ENCODE assay signal across 13 mouse cellular contexts in genomic region chr3:143584692-143585603, GRCm38 (mm10).
A peak's percentile ranks its signal among the peaks of the same experiment; 100 is the strongest.
DNase-seq lines count a peak whose midpoint lies in the region; ATAC-seq and TF ChIP-seq lines count a peak whose summit lies in the region.
"Had no signal": no experiment of that assay in that cellular context is flagged by ENCODE, and none has a peak within 500 bp of the region (broad histone marks: within the 10 kb centered on the region; RNA-seq: fewer than 3 reads in every experiment).

No protein-coding gene starts in this region.

- dilution Hi-C loops in CH12.LX (cut with MboI; ENCODE audit: extremely low pct_ligation_motif_present, extremely low pct_unique_long_range_greater_than_20kb, low sequenced_read_pairs) = no loop called here

- H3K27ac ChIP-seq in intestine, embryonic 14.5 days (ENCODE audit: low read depth) = peak overlapping the region; percentile 33; the same call in 1 of the 2 replicates
- no peak overlapping the region for H3K27ac ChIP-seq in intestine, embryonic 15.5 days
- no peak overlapping the region for H3K27ac ChIP-seq in CH12.LX (ENCODE audit: insufficient read depth, low read depth)
- H3K27ac ChIP-seq in heart, embryonic 12.5 days (ENCODE audit: poor library complexity, severe bottlenecking) = 0 out of 2 replicates have a peak overlapping the region, but pooled peaks have one; percentile 41
- H3K27ac ChIP-seq in liver, embryonic 13.5 days = no peak overlapping the region
- H3K27ac ChIP-seq: embryonic facial prominence, embryonic 15.5 days; layer of hippocampus, adult 2 months had no signal

- no peaks in the 10 kb centered on the region for H3K79me2 ChIP-seq in CH12.LX (replicated peaks; ENCODE audit: control insufficient read depth, extremely low read depth, insufficient read depth, poor library complexity, severe bottlenecking)

- no peaks in the 10 kb centered on the region for H3K36me3 ChIP-seq in intestine, embryonic 14.5 days (ENCODE audit: control insufficient read depth, insufficient read depth, low read length)
- no peaks in the 10 kb centered on the region for H3K36me3 ChIP-seq in intestine, embryonic 15.5 days
- no peaks in the 10 kb centered on the region for H3K36me3 ChIP-seq in CH12.LX (replicated peaks in 1 of 2; ENCODE audit: control insufficient read depth in 1 of 2, insufficient read depth in 1 of 2, low read length in 1 of 2)
- H3K36me3 ChIP-seq in heart, embryonic 12.5 days = no peaks in the 10 kb centered on the region
- no peaks in the 10 kb centered on the region for H3K36me3 ChIP-seq in liver, embryonic 13.5 days
- H3K36me3 ChIP-seq: embryonic facial prominence, embryonic 15.5 days had no signal

- no peak for ATAC-seq in intestine, embryonic 14.5 days (replicated peaks; ENCODE audit: low FRiP score, low TSS enrichment, low read depth)
- ATAC-seq in intestine, embryonic 15.5 days = no peak
- peak; percentile 84 for ATAC-seq in heart, embryonic 12.5 days (ENCODE audit: insufficient number of reproducible peaks, low FRiP score)
- peak; percentile 53; the same call in 1 of the 2 replicates for ATAC-seq in liver, embryonic 13.5 days (ENCODE audit: low read depth)
- ATAC-seq: forebrain, postnatal 0 days had no signal

- H3K9me3 ChIP-seq in intestine, embryonic 14.5 days (ENCODE audit: control insufficient read depth, low read length) = no peaks in the 10 kb centered on the region
- H3K9me3 ChIP-seq in intestine, embryonic 15.5 days = no peaks in the 10 kb centered on the region
- H3K9me3 ChIP-seq in CH12.LX (replicated peaks; ENCODE audit: low read length) = no peaks in the 10 kb centered on the region
- no peaks in the 10 kb centered on the region for H3K9me3 ChIP-seq in heart, embryonic 12.5 days (replicated peaks)
- no peaks in the 10 kb centered on the region for H3K9me3 ChIP-seq in liver, embryonic 13.5 days (replicated peaks)
- H3K9me3 ChIP-seq: embryonic facial prominence, embryonic 15.5 days had no signal

- 0 out of 2 replicates have a peak, but pooled peaks cover 7% of the 10 kb centered on the region for H3K4me1 ChIP-seq in intestine, embryonic 14.5 days (replicated peaks; ENCODE audit: control insufficient read depth, insufficient read depth, low read length)
- peaks cover 2% of the 10 kb centered on the region; the same call in 1 of the 2 replicates for H3K4me1 ChIP-seq in intestine, embryonic 15.5 days (replicated peaks)
- peaks cover 7 to 12% of the 10 kb centered on the region in 2 experiments for H3K4me1 ChIP-seq in CH12.LX (ENCODE audit: control insufficient read depth in 1 of 2, insufficient read depth in 2 of 2)
- no peaks in the 10 kb centered on the region for H3K4me1 ChIP-seq in heart, embryonic 12.5 days (replicated peaks)
- no peaks in the 10 kb centered on the region for H3K4me1 ChIP-seq in liver, embryonic 13.5 days (replicated peaks)

- TF ChIP-seq POLR2A in CH12.LX (IDR thresholded peaks at IDR 0.05; ENCODE audit: low read depth, low read length) = no peak

- no peak for DNase-seq in intestine, embryonic 14.5 days (ENCODE audit: low spot score)
- DNase-seq in CH12.LX (ENCODE audit: extremely low read depth) = peak; percentile 34
- no peak for DNase-seq in liver, embryonic 13.5 days
- DNase-seq in urinary bladder, postnatal 36 days (ENCODE audit: low spot score in 2 of 2) = no peak
- no peak for DNase-seq in left cerebral cortex, postnatal 4 days
- DNase-seq in urinary bladder, postnatal 10 days (ENCODE audit: low spot score) = no peak
- DNase-seq: cerebellum, adult 9-11 months; forebrain, postnatal 0 days; kidney, adult 9 months had no signal

- in situ Hi-C loops in CH12.LX (cut with MboI; ENCODE audit: low pct_ligation_motif_present, low pct_unique_long_range_greater_than_20kb, low sequenced_read_pairs) = loop anchor here (25.0 kb wide), 1 partner anchor 652 kb away; no protein-coding TSS in a partner anchor

- peak; percentile 87 for TF ChIP-seq EP300 in CH12.LX (IDR thresholded peaks at IDR 0.05; ENCODE audit: low read length)

- no peak overlapping the region for H3K4me3 ChIP-seq in intestine, embryonic 14.5 days (ENCODE audit: low read depth, low read length)
- no peak overlapping the region for H3K4me3 ChIP-seq in intestine, embryonic 15.5 days (replicated peaks)
- no peak overlapping the region for H3K4me3 ChIP-seq in CH12.LX (replicated peaks in 1 of 3; ENCODE audit: low read depth in 2 of 3, low read length in 2 of 3, poor library complexity in 1 of 3)
- H3K4me3 ChIP-seq in heart, embryonic 12.5 days = no peak overlapping the region
- no peak overlapping the region for H3K4me3 ChIP-seq in liver, embryonic 13.5 days (replicated peaks)
- H3K4me3 ChIP-seq: embryonic facial prominence, embryonic 15.5 days; layer of hippocampus, adult 2 months had no signal

- H3K4me2 ChIP-seq in intestine, embryonic 14.5 days (ENCODE audit: low read length) = no peak overlapping the region
- H3K4me2 ChIP-seq in intestine, embryonic 15.5 days (replicated peaks) = no peak overlapping the region
- H3K4me2 ChIP-seq in CH12.LX (ENCODE audit: insufficient read depth, low read depth, poor library complexity, severe bottlenecking) = peak overlapping the region; percentile 33; the same call in 1 of the 2 replicates
- H3K4me2 ChIP-seq in heart, embryonic 12.5 days = no peak overlapping the region
- no peak overlapping the region for H3K4me2 ChIP-seq in liver, embryonic 13.5 days
- H3K4me2 ChIP-seq: embryonic facial prominence, embryonic 15.5 days had no signal

- WGBS in intestine, embryonic 14.5 days = 67% methylated on average over 6 of the region's 6 CpGs
- WGBS in intestine, embryonic 15.5 days = 76% methylated on average over 6 of the region's 6 CpGs
- 35% methylated on average over 6 of the region's 6 CpGs for WGBS in heart, embryonic 12.5 days
- 20% methylated on average over 6 of the region's 6 CpGs for WGBS in liver, embryonic 13.5 days (ENCODE audit: insufficient replicate concordance)

- H3K27me3 ChIP-seq in intestine, embryonic 14.5 days (replicated peaks; ENCODE audit: control insufficient read depth, insufficient read depth, low read length) = no peaks in the 10 kb centered on the region
- no peaks in the 10 kb centered on the region for H3K27me3 ChIP-seq in intestine, embryonic 15.5 days (replicated peaks)
- no peaks in the 10 kb centered on the region for H3K27me3 ChIP-seq in CH12.LX (replicated peaks)
- H3K27me3 ChIP-seq in heart, embryonic 12.5 days (replicated peaks) = no peaks in the 10 kb centered on the region
- no peaks in the 10 kb centered on the region for H3K27me3 ChIP-seq in liver, embryonic 13.5 days
- H3K27me3 ChIP-seq: embryonic facial prominence, embryonic 15.5 days had no signal

- no peak for TF ChIP-seq CTCF in CH12.LX (conservative IDR thresholded peaks at IDR 0.05 in 1 of 2, IDR thresholded peaks at IDR 0.05 in 1 of 2; ENCODE audit: low read depth in 2 of 2, low read length in 2 of 2)

- TF ChIP-seq RAD21 in CH12.LX (IDR thresholded peaks at IDR 0.05; ENCODE audit: low read depth, low read length) = no peak

- H3K9ac ChIP-seq in intestine, embryonic 14.5 days (ENCODE audit: low read length) = no peak overlapping the region
- H3K9ac ChIP-seq in intestine, embryonic 15.5 days = no peak overlapping the region
- H3K9ac ChIP-seq in CH12.LX (ENCODE audit: insufficient read depth, low read depth) = no peak overlapping the region
- no peak overlapping the region for H3K9ac ChIP-seq in heart, embryonic 12.5 days
- H3K9ac ChIP-seq in liver, embryonic 13.5 days = no peak overlapping the region
- H3K9ac ChIP-seq: embryonic facial prominence, embryonic 15.5 days; forebrain, postnatal 0 days had no signal

- intact Hi-C loops in left cerebral cortex, postnatal 4 days (cut with DNase I) = no loop called here

TF ChIP-seq in CH12.LX, 34 proteins besides CTCF, POLR2A, EP300 and RAD21 (continues in another document):
- TF ChIP-seq ELF1 (IDR thresholded peaks at IDR 0.05; ENCODE audit: low read depth, low read length) = no peak
- TF ChIP-seq UBTF (IDR thresholded peaks at IDR 0.05; ENCODE audit: low read depth, low read length) = no peak
- no peak for TF ChIP-seq CHD1 (IDR thresholded peaks at IDR 0.05; ENCODE audit: low read depth, low read length)
- TF ChIP-seq RCOR1 (conservative IDR thresholded peaks at IDR 0.05; ENCODE audit: low read depth, low read length) = no peak
- TF ChIP-seq SIN3A (IDR thresholded peaks at IDR 0.05; ENCODE audit: low read length) = no peak
- TF ChIP-seq MAX (IDR thresholded peaks at IDR 0.05; ENCODE audit: low read length) = no peak
- TF ChIP-seq JUND (conservative IDR thresholded peaks at IDR 0.05; ENCODE audit: low read depth, low read length) = peak; percentile 73
- no peak for TF ChIP-seq ZKSCAN1 (IDR thresholded peaks at IDR 0.05; ENCODE audit: borderline replicate concordance, low read depth, low read length)
- TF ChIP-seq USF1 (IDR thresholded peaks at IDR 0.05; ENCODE audit: low read depth, low read length) = no peak
- TF ChIP-seq MXI1 (IDR thresholded peaks at IDR 0.05; ENCODE audit: low read depth, low read length) = no peak
- no peak for TF ChIP-seq GABPA (IDR thresholded peaks at IDR 0.05; ENCODE audit: insufficient replicate concordance, low read depth, low read length)
- no peak for TF ChIP-seq TCF12 (IDR thresholded peaks at IDR 0.05; ENCODE audit: low read depth, low read length)
- TF ChIP-seq MEF2A (IDR thresholded peaks at IDR 0.05; ENCODE audit: borderline replicate concordance, low read depth, low read length) = peak; percentile 61; the same call in 1 of the 2 replicates
- TF ChIP-seq KAT2A (IDR thresholded peaks at IDR 0.05; ENCODE audit: insufficient replicate concordance, low read length) = no peak
- TF ChIP-seq POLR2AphosphoS2 (IDR thresholded peaks at IDR 0.05; ENCODE audit: low read depth, low read length) = no peak
- TF ChIP-seq PAX5 (IDR thresholded peaks at IDR 0.05; ENCODE audit: low read length) = no peak
- no peak for TF ChIP-seq ZNF384 (IDR thresholded peaks at IDR 0.05; ENCODE audit: low read depth, low read length)
- no peak for TF ChIP-seq CHD2 (IDR thresholded peaks at IDR 0.05; ENCODE audit: low read length)
- no peak for TF ChIP-seq ZC3H11A (IDR thresholded peaks at IDR 0.05; ENCODE audit: low read depth, low read length)
- 0 out of 2 replicates have a peak, but pooled peaks have one; percentile 25 for TF ChIP-seq MAZ (IDR thresholded peaks at IDR 0.05; ENCODE audit: low read depth, low read length)
- TF ChIP-seq USF2 (conservative IDR thresholded peaks at IDR 0.05; ENCODE audit: low read depth, low read length) = no peak
- TF ChIP-seq ETS1 (conservative IDR thresholded peaks at IDR 0.05; ENCODE audit: low read depth, low read length) = peak; percentile 88
- TF ChIP-seq JUN (IDR thresholded peaks at IDR 0.05; ENCODE audit: insufficient read depth, low read depth, low read length) = peak; percentile 80
- TF ChIP-seq MYC (IDR thresholded peaks at IDR 0.05; ENCODE audit: low read depth, low read length) = no peak
- TF ChIP-seq HCFC1 (IDR thresholded peaks at IDR 0.05; ENCODE audit: low read depth, low read length) = no peak
- TF ChIP-seq IRF4 (IDR thresholded peaks at IDR 0.05; ENCODE audit: low read depth, low read length) = peak; percentile 30; the same call in 1 of the 2 replicates
- peak; percentile 32; the same call in 1 of the 2 replicates for TF ChIP-seq MAFK (IDR thresholded peaks at IDR 0.05; ENCODE audit: insufficient replicate concordance, low read length)

Comparison
In these comparisons a context has a peak if more than half of its experiments do, and no peak if none do; other contexts are left out.
1. H3K27ac ChIP-seq: peak in intestine, embryonic 14.5 days (single experiment) and heart, embryonic 12.5 days (single experiment); none in intestine, embryonic 15.5 days (single experiment), CH12.LX (single experiment) and liver, embryonic 13.5 days (single experiment).
2. ATAC-seq: peak in heart, embryonic 12.5 days (single experiment) and liver, embryonic 13.5 days (single experiment); none in intestine, embryonic 14.5 days (single experiment) and intestine, embryonic 15.5 days (single experiment).